Mouse (Mus musculus) lung, adult 2 months (tissue): ENCODE data around the gene Acvr2b.

ENCODE experiments used
- CTCF ChIP-seq: fragments of 200-500 bp; IDR thresholded peaks from 2 replicates; pipeline ENCODE4 v1.5.1; 2011; ENCODE audit warnings: mild to moderate bottlenecking, low read length, control low read depth; ENCODE audit not compliant: insufficient read depth
- POLR2A ChIP-seq: fragments of 200-500 bp; IDR thresholded peaks from 2 replicates; pipeline ENCODE4 v1.6.1; 2011; ENCODE audit warnings: low read depth, mild to moderate bottlenecking, control low read depth, low read length, borderline replicate concordance; ENCODE audit errors: extremely low read depth

- TF ChIP-seq CTCF: no peak
- no peak for TF ChIP-seq POLR2A
Observed at GRCm38 (mm10) chr9:119477754-119478153, 75.8 kb downstream of the Acvr2b start.
